Mouse (Mus musculus): ENCODE measurements around the gene Smarce1. TPM values are rescaled to one million over a fixed set of nuclear protein-coding genes. Genes with fewer than 3 reads are reported as not detected.

Gene Smarce1
- polyA plus RNA-seq, 1 experiment, result 181 TPM

DNA sequence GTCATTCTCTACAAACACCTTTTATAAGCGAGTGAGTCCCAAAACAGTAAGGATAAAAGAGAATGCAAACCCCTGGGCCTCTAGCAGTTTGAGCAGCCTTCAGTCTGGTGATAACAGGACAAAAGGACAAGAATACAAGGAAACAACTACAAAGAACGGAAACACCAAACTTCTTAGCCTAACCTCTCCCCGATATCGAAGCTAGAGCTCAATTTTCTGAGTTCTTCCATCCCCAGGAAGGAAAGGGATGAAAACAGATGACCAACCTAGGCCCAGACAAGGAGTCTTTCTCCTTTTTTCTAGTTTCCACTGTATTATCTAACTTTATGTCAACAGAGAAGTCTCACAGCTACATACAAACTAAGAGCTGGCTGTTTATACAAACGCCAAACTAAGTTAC, 7.5 kb downstream of the Smarce1 start:
- peaks cover 68% of the 10 kb centered on the region for H3K36me3 ChIP-seq (ENCODE audit: control insufficient read depth, insufficient read depth, low read length, poor library complexity, severe bottlenecking)

DNA sequence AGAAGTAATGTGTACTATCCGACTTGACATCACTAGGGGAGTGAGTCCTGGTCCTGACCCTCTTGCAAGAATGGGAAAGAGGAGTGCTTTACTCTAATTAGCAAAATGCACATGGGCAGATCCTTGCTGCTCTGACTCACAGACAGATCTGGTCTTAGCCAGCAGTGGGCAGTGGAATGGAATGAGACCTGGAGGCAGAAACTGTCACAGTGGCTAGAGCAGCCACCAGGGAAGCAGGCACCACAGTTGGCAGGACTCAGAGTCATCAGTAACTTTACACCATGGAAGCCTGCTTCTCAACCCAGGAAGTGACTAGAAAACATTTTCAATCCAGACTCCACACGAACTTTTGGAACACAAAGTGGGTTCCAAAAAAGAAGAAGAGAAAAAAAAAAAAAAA, 9.0 kb downstream of the Smarce1 start:
- Histone ChIP-seq H3K4me1 (ENCODE audit: control insufficient read depth, insufficient read depth, low read length) (no peaks in the 10 kb centered on the region), H3K27ac (ENCODE audit: insufficient read depth, low read length) (no peak overlapping the region), H3K36me3 (ENCODE audit: control insufficient read depth, insufficient read depth, low read length, poor library complexity, severe bottlenecking) (peaks cover 66% of the 10 kb centered on the region), H3K9ac (ENCODE audit: low read depth, poor library complexity, severe bottlenecking) (no peak overlapping the region), H3K27me3 (ENCODE audit: control insufficient read depth, insufficient read depth, low read length, poor library complexity, severe bottlenecking) (no peaks in the 10 kb centered on the region), H3K9me3 (replicated peaks; ENCODE audit: control insufficient read depth, insufficient read depth, low read length, poor library complexity, severe bottlenecking) (no peaks in the 10 kb centered on the region), H3K4me3 (ENCODE audit: low read depth, low read length) (no peak overlapping the region)
- no peak for TF ChIP-seq EP300 (IDR thresholded peaks at IDR 0.05; ENCODE audit: insufficient read depth, low read depth, low read length)
- TF ChIP-seq CTCF (IDR thresholded peaks at IDR 0.05; ENCODE audit: low read depth, low read length), result no peak
- no peak for TF ChIP-seq POLR2A (IDR thresholded peaks at IDR 0.05; ENCODE audit: insufficient read depth, low read length)

More for the DNA sequence above, 7.5 kb downstream of the Smarce1 start:
- TF ChIP-seq EP300 (IDR thresholded peaks at IDR 0.05; ENCODE audit: insufficient read depth, low read depth, low read length), result no peak
- no peak for TF ChIP-seq CTCF (IDR thresholded peaks at IDR 0.05; ENCODE audit: low read depth, low read length)
- TF ChIP-seq POLR2A (IDR thresholded peaks at IDR 0.05; ENCODE audit: insufficient read depth, low read length), result no peak
- no peak overlapping the region for H3K27ac ChIP-seq (ENCODE audit: insufficient read depth, low read length)
- H3K4me1 ChIP-seq (ENCODE audit: control insufficient read depth, insufficient read depth, low read length), result no peaks in the 10 kb centered on the region
- H3K27me3 ChIP-seq (ENCODE audit: control insufficient read depth, insufficient read depth, low read length, poor library complexity, severe bottlenecking), result no peaks in the 10 kb centered on the region
- H3K9ac ChIP-seq (ENCODE audit: low read depth, poor library complexity, severe bottlenecking), result no peak overlapping the region
- no peaks in the 10 kb centered on the region for H3K9me3 ChIP-seq (replicated peaks; ENCODE audit: control insufficient read depth, insufficient read depth, low read length, poor library complexity, severe bottlenecking)
- H3K4me3 ChIP-seq (ENCODE audit: low read depth, low read length), result no peak overlapping the region

DNA sequence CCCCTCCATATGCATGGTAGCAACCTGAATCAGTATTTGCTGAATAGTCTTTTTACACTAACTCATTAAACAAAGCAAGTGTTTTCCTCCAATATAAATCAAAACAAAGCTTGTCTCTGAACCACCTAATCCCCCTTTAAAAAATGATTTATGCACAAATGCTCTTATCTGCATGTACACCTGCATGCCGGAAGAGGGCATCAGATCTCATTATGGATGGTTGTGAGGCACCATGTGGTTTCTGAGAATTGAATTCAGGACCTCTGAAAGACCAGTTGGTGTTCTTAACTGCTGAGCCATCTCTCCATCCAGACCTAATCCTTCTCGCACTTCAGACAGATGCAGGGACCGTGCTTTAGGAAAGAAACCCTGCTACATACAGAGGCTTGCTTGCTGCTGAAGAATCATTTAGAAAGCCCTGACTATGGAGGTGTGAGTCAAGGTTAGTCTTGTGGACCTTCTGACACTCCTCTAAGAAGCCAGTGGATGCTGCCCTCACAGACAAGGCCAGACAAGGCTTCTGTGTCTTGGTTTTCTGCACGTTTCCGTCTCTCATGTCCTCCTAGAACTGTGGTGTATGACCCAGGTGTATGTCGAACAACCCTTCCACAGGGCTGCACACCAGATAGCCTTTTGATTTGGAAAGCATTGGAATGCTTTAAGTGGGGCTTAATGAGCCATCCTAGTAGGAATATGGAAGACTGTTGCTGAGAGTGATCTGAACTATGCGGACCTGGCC, 13.4 kb downstream of the Smarce1 start:
- H3K27me3 ChIP-seq (ENCODE audit: control insufficient read depth, insufficient read depth, low read length, poor library complexity, severe bottlenecking), result no peaks in the 10 kb centered on the region
- H3K4me3 ChIP-seq (ENCODE audit: low read depth, low read length), result no peak overlapping the region
- H3K27ac ChIP-seq (ENCODE audit: insufficient read depth, low read length), result no peak overlapping the region
- H3K9me3 ChIP-seq (replicated peaks; ENCODE audit: control insufficient read depth, insufficient read depth, low read length, poor library complexity, severe bottlenecking), result no peaks in the 10 kb centered on the region
- no peak overlapping the region for H3K9ac ChIP-seq (ENCODE audit: low read depth, poor library complexity, severe bottlenecking)
- peaks cover 63% of the 10 kb centered on the region for H3K36me3 ChIP-seq (ENCODE audit: control insufficient read depth, insufficient read depth, low read length, poor library complexity, severe bottlenecking)
- no peaks in the 10 kb centered on the region for H3K4me1 ChIP-seq (ENCODE audit: control insufficient read depth, insufficient read depth, low read length)
- TF ChIP-seq CTCF (IDR thresholded peaks at IDR 0.05; ENCODE audit: low read depth, low read length) (no peak), POLR2A (IDR thresholded peaks at IDR 0.05; ENCODE audit: insufficient read depth, low read length) (no peak), EP300 (IDR thresholded peaks at IDR 0.05; ENCODE audit: insufficient read depth, low read depth, low read length) (no peak)

DNA sequence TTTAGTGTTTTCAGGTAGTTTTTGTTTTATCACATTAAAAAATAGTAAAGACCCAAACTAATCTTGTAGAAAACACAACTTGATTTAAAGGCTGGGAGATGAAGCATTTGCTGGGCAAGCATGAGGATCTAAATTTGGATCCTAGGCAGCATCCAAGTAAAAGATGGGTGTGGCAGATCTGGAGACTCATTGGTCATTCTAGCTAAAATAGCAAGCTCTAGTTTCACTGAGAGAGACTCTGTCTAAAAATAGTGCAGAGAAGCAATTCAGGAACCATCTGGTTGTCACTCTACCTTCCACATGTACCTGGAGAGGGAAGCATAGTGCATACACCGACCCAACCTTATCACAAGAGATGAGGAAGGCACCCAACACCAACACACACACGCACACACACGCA, 14.6 kb downstream of the Smarce1 start:
- Histone ChIP-seq H3K9me3 (replicated peaks; ENCODE audit: control insufficient read depth, insufficient read depth, low read length, poor library complexity, severe bottlenecking) (no peaks in the 10 kb centered on the region), H3K27me3 (ENCODE audit: control insufficient read depth, insufficient read depth, low read length, poor library complexity, severe bottlenecking) (no peaks in the 10 kb centered on the region), H3K4me1 (ENCODE audit: control insufficient read depth, insufficient read depth, low read length) (no peaks in the 10 kb centered on the region), H3K36me3 (ENCODE audit: control insufficient read depth, insufficient read depth, low read length, poor library complexity, severe bottlenecking) (peaks cover 71% of the 10 kb centered on the region), H3K4me3 (ENCODE audit: low read depth, low read length) (no peak overlapping the region), H3K27ac (ENCODE audit: insufficient read depth, low read length) (no peak overlapping the region), H3K9ac (ENCODE audit: low read depth, poor library complexity, severe bottlenecking) (no peak overlapping the region)
- TF ChIP-seq CTCF (IDR thresholded peaks at IDR 0.05; ENCODE audit: low read depth, low read length) (no peak), POLR2A (IDR thresholded peaks at IDR 0.05; ENCODE audit: insufficient read depth, low read length) (no peak), EP300 (IDR thresholded peaks at IDR 0.05; ENCODE audit: insufficient read depth, low read depth, low read length) (no peak)

DNA sequence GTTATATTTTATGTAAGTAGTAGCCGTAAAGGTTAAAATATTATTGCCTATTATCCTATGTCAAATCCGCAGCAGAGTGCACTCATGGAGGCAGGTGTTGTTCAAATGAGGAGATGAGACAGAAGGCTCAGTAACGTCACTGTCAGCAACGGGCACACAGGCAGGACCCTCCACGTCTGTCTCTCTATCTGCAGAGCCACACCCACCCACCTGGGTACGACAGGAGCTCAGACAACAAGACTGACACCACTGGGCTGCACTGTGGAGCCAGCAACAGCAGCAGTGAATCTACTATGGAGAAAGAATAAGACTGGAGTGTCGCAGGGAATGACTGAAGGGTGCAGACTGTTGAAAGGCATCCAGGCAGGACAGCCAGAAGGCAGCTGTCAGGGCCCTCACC, 18.1 kb downstream of the Smarce1 start:
- Histone ChIP-seq H3K36me3 (ENCODE audit: control insufficient read depth, insufficient read depth, low read length, poor library complexity, severe bottlenecking) (peaks cover 57% of the 10 kb centered on the region), H3K4me1 (ENCODE audit: control insufficient read depth, insufficient read depth, low read length) (no peaks in the 10 kb centered on the region), H3K9me3 (replicated peaks; ENCODE audit: control insufficient read depth, insufficient read depth, low read length, poor library complexity, severe bottlenecking) (no peaks in the 10 kb centered on the region), H3K27me3 (ENCODE audit: control insufficient read depth, insufficient read depth, low read length, poor library complexity, severe bottlenecking) (no peaks in the 10 kb centered on the region), H3K4me3 (ENCODE audit: low read depth, low read length) (no peak overlapping the region), H3K9ac (ENCODE audit: low read depth, poor library complexity, severe bottlenecking) (no peak overlapping the region), H3K27ac (ENCODE audit: insufficient read depth, low read length) (no peak overlapping the region)
- TF ChIP-seq EP300 (IDR thresholded peaks at IDR 0.05; ENCODE audit: insufficient read depth, low read depth, low read length) (no peak), CTCF (IDR thresholded peaks at IDR 0.05; ENCODE audit: low read depth, low read length) (no peak), POLR2A (IDR thresholded peaks at IDR 0.05; ENCODE audit: insufficient read depth, low read length) (no peak)

DNA sequence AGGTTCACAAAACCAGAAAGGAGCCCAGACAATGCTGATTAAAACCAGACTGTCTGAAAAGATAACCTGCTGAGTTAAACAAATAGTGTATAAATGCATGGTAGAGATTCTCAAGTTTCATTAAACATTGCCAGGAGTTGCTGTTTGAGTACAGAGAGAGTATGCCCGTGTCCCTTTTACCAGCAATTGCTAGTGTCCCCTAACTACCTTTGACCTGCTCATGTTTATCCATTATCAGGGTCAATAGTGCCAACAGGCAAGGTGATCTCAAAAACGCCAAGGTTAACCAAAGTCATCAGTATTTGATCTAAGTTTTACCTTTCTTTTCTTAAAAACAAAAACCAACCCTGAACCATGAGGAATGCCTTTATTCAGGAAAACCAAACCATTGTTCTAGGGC, 18.9 kb downstream of the Smarce1 start:
- Histone ChIP-seq H3K36me3 (ENCODE audit: control insufficient read depth, insufficient read depth, low read length, poor library complexity, severe bottlenecking) (peaks cover 51% of the 10 kb centered on the region), H3K9me3 (replicated peaks; ENCODE audit: control insufficient read depth, insufficient read depth, low read length, poor library complexity, severe bottlenecking) (no peaks in the 10 kb centered on the region), H3K27me3 (ENCODE audit: control insufficient read depth, insufficient read depth, low read length, poor library complexity, severe bottlenecking) (no peaks in the 10 kb centered on the region), H3K9ac (ENCODE audit: low read depth, poor library complexity, severe bottlenecking) (no peak overlapping the region), H3K4me3 (ENCODE audit: low read depth, low read length) (no peak overlapping the region), H3K4me1 (ENCODE audit: control insufficient read depth, insufficient read depth, low read length) (no peaks in the 10 kb centered on the region), H3K27ac (ENCODE audit: insufficient read depth, low read length) (no peak overlapping the region)
- TF ChIP-seq CTCF (IDR thresholded peaks at IDR 0.05; ENCODE audit: low read depth, low read length), result no peak
- no peak for TF ChIP-seq EP300 (IDR thresholded peaks at IDR 0.05; ENCODE audit: insufficient read depth, low read depth, low read length)
- no peak for TF ChIP-seq POLR2A (IDR thresholded peaks at IDR 0.05; ENCODE audit: insufficient read depth, low read length)

Data from ES-Bruce4 (cell line).